Mouse (Mus musculus) central nervous system, embryonic 18 days (tissue): ENCODE data around the gene Hmga1. TPM values are rescaled to one million over a fixed set of nuclear protein-coding genes. Genes with fewer than 3 reads are reported as not detected.

Source experiments
- polyA plus RNA-seq: library from polyadenylated mRNA; depleted of rRNA; stranded (reverse); fragments of >200 nt; gene quantifications from 2 replicates; pipeline ENCODE4 v1.2.3, GENCODE M21; 2012; rRNA removed

Gene Hmga1
- polyA plus RNA-seq, result 77.0 and 80.0 TPM in 2 replicates

GRCm38 (mm10) chr17:27556315-27557011, at the start of gene Hmga1:
Gene Hmga1 (plus strand): TSS chr17:27556497.

GRCm38 (mm10) chr17:27521303-27521702, 35.0 kb upstream of the Hmga1 start, which contains the start of gene Grm4:
Gene Grm4 (minus strand): TSS chr17:27521403.

DNA sequence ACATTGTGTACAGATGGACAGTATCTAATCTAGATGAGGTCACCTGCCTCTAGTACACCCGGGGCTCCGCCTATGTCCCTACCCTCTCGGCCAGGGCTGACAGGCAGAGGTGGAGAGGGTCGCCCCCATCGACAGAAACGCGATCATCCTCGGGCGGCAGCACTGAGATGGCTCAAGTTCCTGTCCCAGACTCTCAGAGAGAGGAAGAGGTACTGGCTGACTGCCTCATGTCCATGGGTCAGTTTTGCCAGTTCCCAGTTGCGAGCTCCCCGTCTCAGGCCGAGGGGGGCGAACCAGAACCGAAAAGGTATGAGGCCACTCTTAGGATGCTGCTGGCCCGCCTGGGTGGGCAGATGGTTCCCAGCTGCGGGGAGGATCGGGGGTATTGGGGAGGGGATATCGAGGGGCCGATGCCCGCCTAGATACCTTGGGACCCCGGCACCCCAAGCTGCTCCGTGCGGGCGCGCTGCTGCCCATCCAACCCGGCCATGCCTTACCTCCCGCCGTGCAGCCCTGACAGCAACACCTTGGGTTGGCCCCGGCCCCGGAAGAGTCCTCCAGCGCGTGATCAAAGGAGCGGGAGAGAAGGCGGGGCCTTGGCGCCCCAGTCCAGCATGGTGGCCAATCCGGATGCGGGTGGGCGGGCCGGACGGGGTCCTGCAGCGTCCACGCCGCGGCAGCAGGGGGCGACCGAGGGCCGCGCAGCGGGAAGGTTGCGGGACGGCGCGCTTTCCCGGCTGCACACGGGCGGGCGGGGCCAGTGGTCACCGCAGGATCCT, 9.1 kb downstream of the Hmga1 start, which contains the start of gene AI413582:
AI413582 (minus strand) TSS at position 594 of the 779 bp plus-strand sequence.

Other genes with a start within 250 kb of the Hmga1 start
- 16.5 and 19.8 TPM in 2 replicates for gene Grm4, start 35.1 kb upstream of the Hmga1 start, polyA plus RNA-seq
- gene AI413582, start 9.3 kb downstream of the Hmga1 start, polyA plus RNA-seq, result 71.1 and 77.5 TPM in 2 replicates
- 343 and 362 TPM in 2 replicates for gene Nudt3, start 67.0 kb downstream of the Hmga1 start, polyA plus RNA-seq
- gene RPS10-NUDT3, start 78.7 kb downstream of the Hmga1 start, polyA plus RNA-seq, result 0.14 and 0.29 TPM in 2 replicates
- gene Rps10, start 80.2 kb downstream of the Hmga1 start, polyA plus RNA-seq, result 873 and 890 TPM in 2 replicates
- 34.8 and 41.1 TPM in 2 replicates for gene Pacsin1, start 99.0 kb downstream of the Hmga1 start, polyA plus RNA-seq
- 2.0 and 2.1 TPM in 2 replicates for gene Spdef, start 172.5 kb downstream of the Hmga1 start, polyA plus RNA-seq